Mouse (Mus musculus) lung, embryonic 16.5 days (tissue): ENCODE measurements at regions not wholly inside any gene's neighbourhood (a gene's known extent, or its start where the extent isn't known, plus 50 kb on each side); places are given as distances from the start of the nearest gene placed in this dataset.

ENCODE experiments used
- ATAC-seq: fragments of 200-750 bp; cut with Nextera tagmentation; 2 replicates; pipeline ENCODE4 v1.8.0; 2017; ENCODE audit warnings: low read depth, mild to moderate bottlenecking, moderate library complexity
- H3K27ac ChIP-seq: fragments of 300-500 bp; sonication (generic); 2 replicates; pipeline ENCODE4 v1.5.1; 2014; ENCODE audit warnings: mild to moderate bottlenecking, control low read depth, low read length
- H3K27me3 ChIP-seq: fragments of 300-500 bp; sonication (generic); 2 replicates; pipeline ENCODE4 v1.6.1; 2014; ENCODE audit warnings: low read depth, low read length, mixed read lengths; ENCODE audit not compliant: control insufficient read depth, insufficient read depth
- H3K36me3 ChIP-seq: fragments of 300-500 bp; sonication (generic); 2 replicates; pipeline ENCODE4 v1.6.1; 2014; ENCODE audit warnings: low read length; ENCODE audit not compliant: control insufficient read depth, insufficient read depth
- H3K4me1 ChIP-seq: fragments of 300-500 bp; sonication (generic); replicated peaks from 2 replicates; pipeline ENCODE4 v1.6.1; 2014; ENCODE audit warnings: low read length, mixed read lengths; ENCODE audit not compliant: control insufficient read depth, insufficient read depth
- H3K4me2 ChIP-seq: fragments of 300-500 bp; sonication (generic); 2 replicates; pipeline ENCODE4 v1.6.1; 2014; ENCODE audit warnings: low read depth, low read length, control low read depth
- H3K4me3 ChIP-seq: fragments of 300-500 bp; sonication (generic); 2 replicates; pipeline ENCODE4 v1.5.1; 2014; ENCODE audit warnings: mild to moderate bottlenecking, low read length, control low read depth
- H3K9ac ChIP-seq: fragments of 300-500 bp; sonication (generic); 2 replicates; pipeline ENCODE4 v1.6.1; 2014; ENCODE audit warnings: low read length, control low read depth
- H3K9me3 ChIP-seq: fragments of 300-500 bp; sonication (generic); 2 replicates; pipeline ENCODE4 v1.6.1; 2016; ENCODE audit warnings: low read length; ENCODE audit not compliant: control insufficient read depth
- WGBS: fragments of 180-500 bp; shearing (Covaris S2); extraction: QIAGEN DNeasy Blood & Tissue Kit; methylation state at CpG from one replicate; pipeline ENCODE4 v1.1.7; 2014; 5-methylcytosine and 5-hydroxymethylcytosine counted together

- ATAC-seq = no peak
- Histone ChIP-seq H3K36me3 (no peaks in the 10 kb centered on the region), H3K4me2 (no peak overlapping the region), H3K27ac (no peak overlapping the region), H3K4me3 (no peak overlapping the region), H3K27me3 (no peaks in the 10 kb centered on the region), H3K9ac (no peak overlapping the region), H3K4me1 (no peaks in the 10 kb centered on the region; the same call in 1 of the 2 replicates), H3K9me3 (no peaks in the 10 kb centered on the region)
- WGBS = 83% methylated on average over 19 of the region's 19 CpGs
Measured at GRCm38 (mm10) chr4:142342482-142343206, 103.4 kb upstream of the Kazn start.

- WGBS = 54% methylated on average over 4 of the region's 4 CpGs
- Histone ChIP-seq H3K4me2 (no peak overlapping the region), H3K27me3 (no peaks in the 10 kb centered on the region), H3K9me3 (no peaks in the 10 kb centered on the region), H3K36me3 (no peaks in the 10 kb centered on the region), H3K4me1 (no peaks in the 10 kb centered on the region; the same call in 1 of the 2 replicates), H3K9ac (no peak overlapping the region), H3K4me3 (no peak overlapping the region), H3K27ac (no peak overlapping the region)
- ATAC-seq = no peak
Measured at GRCm38 (mm10) chr4:142341305-142341704, 102.1 kb upstream of the Kazn start.

GRCm38 (mm10) chr4:142340057-142340456, 100.9 kb upstream of the Kazn start:
- no peak overlapping the region for H3K4me2 ChIP-seq
- no peaks in the 10 kb centered on the region for H3K36me3 ChIP-seq
- ATAC-seq = no peak

GRCm38 (mm10) chr4:142337701-142338100, 98.5 kb upstream of the Kazn start:
- no peak for ATAC-seq
- Histone ChIP-seq H3K9me3 (no peaks in the 10 kb centered on the region), H3K9ac (no peak overlapping the region), H3K4me3 (no peak overlapping the region), H3K27ac (no peak overlapping the region), H3K4me2 (no peak overlapping the region), H3K4me1 (no peaks in the 10 kb centered on the region), H3K36me3 (no peaks in the 10 kb centered on the region), H3K27me3 (no peaks in the 10 kb centered on the region)
- WGBS = 83% methylated on average over 8 of the region's 8 CpGs

More at GRCm38 (mm10) chr4:142340057-142340456, 100.9 kb upstream of the Kazn start:
- H3K9ac ChIP-seq = no peak overlapping the region
- no peak overlapping the region for H3K4me3 ChIP-seq
- 23% methylated on average over 3 of the region's 3 CpGs for WGBS
- no peak overlapping the region for H3K27ac ChIP-seq
- no peaks in the 10 kb centered on the region for H3K4me1 ChIP-seq
- H3K27me3 ChIP-seq = no peaks in the 10 kb centered on the region
- no peaks in the 10 kb centered on the region for H3K9me3 ChIP-seq

- no peak overlapping the region for H3K4me2 ChIP-seq
- 49% methylated on average over 2 of the region's 2 CpGs for WGBS
- no peaks in the 10 kb centered on the region for H3K36me3 ChIP-seq
- no peak for ATAC-seq
- H3K4me3 ChIP-seq = no peak overlapping the region
- H3K27ac ChIP-seq = no peak overlapping the region
- H3K4me1 ChIP-seq = no peaks in the 10 kb centered on the region
- H3K9me3 ChIP-seq = no peaks in the 10 kb centered on the region
- H3K9ac ChIP-seq = no peak overlapping the region
- H3K27me3 ChIP-seq = no peaks in the 10 kb centered on the region
Measured at GRCm38 (mm10) chr4:142336943-142337342, 97.7 kb upstream of the Kazn start.

GRCm38 (mm10) chr4:142334084-142334483, 94.9 kb upstream of the Kazn start:
- no peak for ATAC-seq
- H3K36me3 ChIP-seq = no peaks in the 10 kb centered on the region
- H3K4me2 ChIP-seq = no peak overlapping the region

GRCm38 (mm10) chr4:142330599-142330998, 91.4 kb upstream of the Kazn start:
- H3K4me1 ChIP-seq = no peaks in the 10 kb centered on the region
- no peak overlapping the region for H3K9ac ChIP-seq
- H3K27me3 ChIP-seq = no peaks in the 10 kb centered on the region
- no peaks in the 10 kb centered on the region for H3K36me3 ChIP-seq
- no peaks in the 10 kb centered on the region for H3K9me3 ChIP-seq
- 88% methylated on average over 3 of the region's 3 CpGs for WGBS
- no peak overlapping the region for H3K27ac ChIP-seq
- ATAC-seq = no peak
- no peak overlapping the region for H3K4me2 ChIP-seq
- H3K4me3 ChIP-seq = no peak overlapping the region

More at GRCm38 (mm10) chr4:142334084-142334483, 94.9 kb upstream of the Kazn start:
- H3K9me3 ChIP-seq = no peaks in the 10 kb centered on the region
- 68% methylated on average over 7 of the region's 7 CpGs for WGBS
- no peak overlapping the region for H3K27ac ChIP-seq
- H3K4me1 ChIP-seq = no peaks in the 10 kb centered on the region
- H3K9ac ChIP-seq = no peak overlapping the region
- no peaks in the 10 kb centered on the region for H3K27me3 ChIP-seq
- no peak overlapping the region for H3K4me3 ChIP-seq

GRCm38 (mm10) chr4:142329600-142329999, 90.4 kb upstream of the Kazn start:
- Histone ChIP-seq H3K4me3 (no peak overlapping the region), H3K27me3 (no peaks in the 10 kb centered on the region), H3K36me3 (no peaks in the 10 kb centered on the region), H3K9ac (no peak overlapping the region), H3K4me1 (no peaks in the 10 kb centered on the region), H3K4me2 (no peak overlapping the region), H3K27ac (no peak overlapping the region), H3K9me3 (no peaks in the 10 kb centered on the region)
- 87% methylated on average over 2 of the region's 2 CpGs for WGBS
- no peak for ATAC-seq

GRCm38 (mm10) chr4:142326511-142326910, 87.3 kb upstream of the Kazn start:
- no peaks in the 10 kb centered on the region for H3K9me3 ChIP-seq
- no peaks in the 10 kb centered on the region for H3K27me3 ChIP-seq
- no peaks in the 10 kb centered on the region for H3K36me3 ChIP-seq
- no peak for ATAC-seq
- H3K9ac ChIP-seq = no peak overlapping the region
- no peaks in the 10 kb centered on the region; the same call in 1 of the 2 replicates for H3K4me1 ChIP-seq
- no peak overlapping the region for H3K4me2 ChIP-seq
- H3K27ac ChIP-seq = no peak overlapping the region
- no peak overlapping the region for H3K4me3 ChIP-seq
- 81% methylated on average over 5 of the region's 5 CpGs for WGBS
